Mouse (Mus musculus) cortical plate, adult 2 months (tissue): ENCODE measurements around the gene Rdh16f1.
A peak's percentile ranks its signal among the peaks of the same experiment; 100 is the strongest.

ENCODE experiments used
- CTCF ChIP-seq: fragments of 200-500 bp; IDR thresholded peaks from 2 replicates; pipeline ENCODE4 v1.5.1; 2011; ENCODE audit warnings: mild to moderate bottlenecking, control low read depth, low read length; ENCODE audit not compliant: insufficient read depth; ENCODE audit errors: extremely low read depth
- POLR2A ChIP-seq: fragments of 200-500 bp; IDR thresholded peaks from 2 replicates; pipeline ENCODE4 v1.6.1; 2011; ENCODE audit warnings: mild to moderate bottlenecking, low read length, control low read depth; ENCODE audit not compliant: insufficient read depth; ENCODE audit errors: extremely low read depth

GRCm38 (mm10) chr10:127738151-127738882 is 21.3 kb upstream of the Rdh16f1 start:
- TF ChIP-seq CTCF (peak; percentile 44; the same call in 1 of the 2 replicates), POLR2A (no peak)
